Mouse (Mus musculus): ENCODE measurements around the gene Aff3.

GRCm38 (mm10) chr1:38679890-38680289, 15.1 kb upstream of the Aff3 start:
- TF ChIP-seq ZNF384 (IDR thresholded peaks at IDR 0.05; ENCODE audit: low read depth, low read length) = no peak
- no peak for TF ChIP-seq HCFC1 (IDR thresholded peaks at IDR 0.05; ENCODE audit: borderline replicate concordance, insufficient read depth, low read length)
- TF ChIP-seq MAFK (IDR thresholded peaks at IDR 0.05; ENCODE audit: insufficient read depth, low read depth, low read length) = no peak
- TF ChIP-seq CHD2 (IDR thresholded peaks at IDR 0.05; ENCODE audit: low read depth, low read length) = no peak
